Mouse (Mus musculus) small intestine, adult 2 months (tissue): ENCODE data around the gene Prm1. TPM values are rescaled to one million over a fixed set of nuclear protein-coding genes. Genes with fewer than 3 reads are reported as not detected.
A peak's percentile ranks its signal among the peaks of the same experiment; 100 is the strongest.
"Not testable (repeated sequence)": the region's sequence is repeated elsewhere in the genome, so short reads cannot be mapped to it uniquely, and the experiment has no call there.

Source experiments
- H3K27ac ChIP-seq: fragments of 200-500 bp; 2 replicates; pipeline ENCODE4 v1.5.1; 2012; ENCODE audit warnings: low read depth, low read length, control low read depth, inconsistent platforms; ENCODE audit not compliant: insufficient read depth
- H3K27me3 ChIP-seq: fragments of 200-500 bp; 2 replicates; pipeline ENCODE4 v1.6.1; 2012; ENCODE audit warnings: mild to moderate bottlenecking, moderate library complexity, low read length, inconsistent platforms; ENCODE audit not compliant: control insufficient read depth, insufficient read depth
- H3K36me3 ChIP-seq: fragments of 200-500 bp; 2 replicates; pipeline ENCODE4 v1.6.1; 2012; ENCODE audit warnings: mild to moderate bottlenecking, low read length, control low read depth, inconsistent platforms; ENCODE audit not compliant: control insufficient read depth, insufficient read depth
- H3K4me1 ChIP-seq: fragments of 200-500 bp; 2 replicates; pipeline ENCODE4 v1.6.1; 2012; ENCODE audit warnings: low read length, inconsistent platforms, mixed read lengths; ENCODE audit not compliant: control insufficient read depth, insufficient read depth, insufficient read length
- H3K4me3 ChIP-seq: fragments of 200-500 bp; 2 replicates; pipeline ENCODE4 v1.5.1; 2012; ENCODE audit warnings: low read depth, mild to moderate bottlenecking, control low read depth, inconsistent platforms, low read length, moderate library complexity
- CTCF ChIP-seq: fragments of 200-500 bp; IDR thresholded peaks from 2 replicates; pipeline ENCODE4 v1.5.1; 2012; ENCODE audit warnings: low read depth, mild to moderate bottlenecking, control low read depth, inconsistent platforms, low read length, moderate library complexity, mixed read lengths; ENCODE audit not compliant: insufficient replicate concordance, insufficient read length; ENCODE audit errors: extremely low read depth
- POLR2A ChIP-seq: fragments of 200-500 bp; IDR thresholded peaks from 2 replicates; pipeline ENCODE4 v1.6.1; 2012; ENCODE audit warnings: low read depth, mild to moderate bottlenecking, control low read depth, inconsistent platforms, low read length, moderate library complexity
- WGBS: fragments of 180-500 bp; shearing (Covaris S2); methylation state at CpG from one replicate; pipeline ENCODE4 v1.1.7; 2018; 5-methylcytosine and 5-hydroxymethylcytosine counted together
- polyA plus RNA-seq: library from polyadenylated mRNA; depleted of rRNA; stranded (reverse); fragments of >200 nt; gene quantifications from 2 replicates; pipeline ENCODE4 v1.2.3, GENCODE M21; 2012

Gene Prm1
- polyA plus RNA-seq, 1 experiment = not detected

DNA sequence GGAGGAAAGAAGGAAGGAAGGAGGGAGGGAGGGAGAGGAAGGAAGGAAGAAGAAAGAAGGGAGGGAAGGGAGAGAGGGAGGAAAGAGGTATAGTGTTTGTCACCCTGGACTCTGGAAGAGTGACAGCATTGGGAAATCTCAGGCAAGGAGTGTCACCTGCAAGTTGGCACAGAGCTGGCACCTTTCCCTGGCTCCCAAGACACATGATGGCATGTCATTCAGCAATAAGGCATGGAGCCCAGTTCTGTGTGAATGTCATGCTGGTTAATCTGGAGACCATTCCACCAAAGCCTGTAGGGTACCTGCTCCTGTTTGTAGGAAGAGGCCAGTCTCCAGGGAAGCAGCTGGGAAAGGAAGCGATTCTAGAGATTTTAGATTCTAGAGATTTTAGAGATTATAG, 4.7 kb upstream of the Prm1 start:
- TF ChIP-seq POLR2A (no peak), CTCF (no peak)
- peaks cover 23% of the 10 kb centered on the region for H3K4me1 ChIP-seq
- 94% methylated on average over 1 of the region's 1 CpGs for WGBS
- no peaks in the 10 kb centered on the region for H3K36me3 ChIP-seq
- H3K27ac ChIP-seq = no peak overlapping the region
- H3K27me3 ChIP-seq = no peaks in the 10 kb centered on the region
- H3K4me3 ChIP-seq = no peak overlapping the region

DNA sequence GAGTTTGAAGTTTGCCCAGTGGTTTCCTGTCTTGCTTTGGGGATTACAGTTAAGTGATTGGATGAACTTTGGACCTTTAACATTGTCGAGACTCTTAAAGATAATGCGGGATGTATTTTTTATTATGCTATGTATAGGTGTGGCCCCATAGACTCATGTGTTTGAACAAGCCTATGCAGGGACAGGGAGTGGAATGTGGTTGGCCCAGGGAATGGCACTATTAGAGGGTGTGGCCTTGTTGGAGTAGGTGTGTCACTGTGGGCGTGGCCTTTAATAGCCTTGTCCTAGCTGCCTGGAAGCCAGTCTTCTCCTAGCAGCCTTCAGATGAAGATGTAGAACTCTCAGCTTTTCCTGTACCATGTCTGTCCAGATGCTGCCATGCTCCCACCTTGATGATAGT, 3.2 kb downstream of the Prm1 start:
- H3K27ac ChIP-seq, H3K27me3 ChIP-seq, H3K4me1 ChIP-seq, H3K4me3 ChIP-seq, H3K36me3 ChIP-seq: not testable (repeated sequence)
- 28% methylated on average over 3 of the region's 3 CpGs for WGBS

GRCm38 (mm10) chr16:10796034-10796433, 9.6 kb downstream of the Prm1 start, which contains the start of gene Prm2:
Gene Prm2, minus strand, starts transcription at chr16:10796134.
- Histone ChIP-seq H3K4me1 (no peaks in the 10 kb centered on the region), H3K36me3 (no peaks in the 10 kb centered on the region), H3K4me3 (no peak within 1 kb of the TSS), H3K27me3 (no peaks in the 10 kb centered on the region), H3K27ac (no peak within 1 kb of the TSS)
- WGBS = 85% methylated on average over 6 of the region's 6 CpGs
- TF ChIP-seq POLR2A (no peak), CTCF (no peak)

DNA sequence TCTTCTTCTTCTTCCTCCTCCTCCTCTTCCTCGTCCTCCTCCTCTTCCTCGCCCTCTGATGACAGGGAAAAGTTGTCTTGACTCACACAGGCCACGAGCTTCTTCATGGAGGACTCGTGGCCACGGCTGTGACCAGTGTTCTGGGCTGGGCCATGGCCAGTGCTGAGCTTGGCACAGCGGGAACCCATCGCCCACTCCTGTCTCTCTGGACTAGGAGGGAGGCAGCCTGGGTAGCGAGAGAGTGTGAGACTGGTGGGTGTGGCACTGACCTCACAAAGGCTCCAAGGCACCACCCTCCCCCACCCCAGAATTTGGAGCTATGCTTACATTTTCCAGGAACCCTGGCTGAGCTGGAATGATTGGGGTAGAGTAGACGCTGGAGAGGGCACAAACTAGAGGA, 14.9 kb downstream of the Prm1 start, which contains the start of gene Prm3:
Prm3 (minus strand) TSS at position 213 of the 400 bp plus-strand sequence.
- no peak within 1 kb of the TSS for H3K27ac ChIP-seq
- no peaks in the 10 kb centered on the region for H3K27me3 ChIP-seq
- 85% methylated on average over 9 of the region's 9 CpGs for WGBS
- TF ChIP-seq POLR2A (no peak), CTCF (no peak)
- H3K4me1 ChIP-seq = peaks cover 12% of the 10 kb centered on the region
- H3K4me3 ChIP-seq = no peak within 1 kb of the TSS
- no peaks in the 10 kb centered on the region for H3K36me3 ChIP-seq

- no peak for TF ChIP-seq POLR2A
- TF ChIP-seq CTCF = no peak
- 93% methylated on average over 4 of the region's 4 CpGs for WGBS
These were observed 16.8 kb downstream of the Prm1 start for GRCm38 (mm10) chr16:10788866-10789265.

DNA sequence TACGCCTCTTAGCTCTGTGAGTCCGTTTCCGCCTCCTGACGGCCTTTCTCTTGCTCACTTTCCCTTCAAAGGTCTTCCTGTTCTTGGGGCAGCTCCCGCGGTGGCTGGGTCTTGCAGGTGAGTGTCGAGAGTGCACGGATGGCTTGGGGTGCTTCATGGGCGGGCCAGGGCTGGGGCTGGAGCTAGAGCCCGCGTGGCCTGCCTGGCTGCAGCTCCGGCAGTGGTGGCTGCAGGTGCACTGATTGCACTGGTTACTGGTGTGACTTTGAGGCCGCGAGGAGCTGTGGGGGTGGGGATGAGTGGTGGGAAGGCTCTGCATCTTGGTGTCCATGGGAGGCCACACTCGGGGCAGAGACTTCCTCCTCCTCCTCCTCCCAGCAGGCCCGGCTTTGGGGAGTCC, 17.4 kb downstream of the Prm1 start, which contains the start of gene Tnp2:
Tnp2 (minus strand) TSS at position 390 of the 400 bp plus-strand sequence.
- H3K4me1 ChIP-seq = peaks cover 18% of the 10 kb centered on the region
- peaks cover 2% of the 10 kb centered on the region; the same call in 1 of the 2 replicates for H3K36me3 ChIP-seq
- no peaks in the 10 kb centered on the region for H3K27me3 ChIP-seq
- TF ChIP-seq CTCF (no peak), POLR2A (no peak)
- H3K27ac ChIP-seq = no peak within 1 kb of the TSS
- no peak within 1 kb of the TSS for H3K4me3 ChIP-seq
- WGBS = 60% methylated on average over 16 of the region's 16 CpGs

More at GRCm38 (mm10) chr16:10788866-10789265, 16.8 kb downstream of the Prm1 start:
- H3K4me1 ChIP-seq = peaks cover 16% of the 10 kb centered on the region
- H3K4me3 ChIP-seq = no peak overlapping the region
- no peak overlapping the region for H3K27ac ChIP-seq
- H3K36me3 ChIP-seq = no peaks in the 10 kb centered on the region; the same call in 1 of the 2 replicates
- H3K27me3 ChIP-seq = no peaks in the 10 kb centered on the region

GRCm38 (mm10) chr16:10787548-10788058, 18.0 kb downstream of the Prm1 start:
- no peaks in the 10 kb centered on the region for H3K27me3 ChIP-seq
- H3K4me3 ChIP-seq = no peak overlapping the region
- no peak overlapping the region; the same call in 1 of the 2 replicates for H3K27ac ChIP-seq
- H3K36me3 ChIP-seq = peaks cover 6% of the 10 kb centered on the region
- H3K4me1 ChIP-seq = peaks cover 24% of the 10 kb centered on the region
- peak; percentile 16; the same call in 1 of the 2 replicates for TF ChIP-seq CTCF
- no peak for TF ChIP-seq POLR2A
- WGBS = 70% methylated on average over 7 of the region's 7 CpGs
